Mouse (Mus musculus) embryo, embryonic 11 days (tissue): ENCODE data around the gene Gm13283.
"Not testable (repeated sequence)": the region's sequence is repeated elsewhere in the genome, so short reads cannot be mapped to it uniquely, and the experiment has no call there.

Experiments used
- DNase-seq: peaks from one replicate; pipeline ENCODE4 v3.0.0-alpha.2; 2015

Gene Gm13283

DNA sequence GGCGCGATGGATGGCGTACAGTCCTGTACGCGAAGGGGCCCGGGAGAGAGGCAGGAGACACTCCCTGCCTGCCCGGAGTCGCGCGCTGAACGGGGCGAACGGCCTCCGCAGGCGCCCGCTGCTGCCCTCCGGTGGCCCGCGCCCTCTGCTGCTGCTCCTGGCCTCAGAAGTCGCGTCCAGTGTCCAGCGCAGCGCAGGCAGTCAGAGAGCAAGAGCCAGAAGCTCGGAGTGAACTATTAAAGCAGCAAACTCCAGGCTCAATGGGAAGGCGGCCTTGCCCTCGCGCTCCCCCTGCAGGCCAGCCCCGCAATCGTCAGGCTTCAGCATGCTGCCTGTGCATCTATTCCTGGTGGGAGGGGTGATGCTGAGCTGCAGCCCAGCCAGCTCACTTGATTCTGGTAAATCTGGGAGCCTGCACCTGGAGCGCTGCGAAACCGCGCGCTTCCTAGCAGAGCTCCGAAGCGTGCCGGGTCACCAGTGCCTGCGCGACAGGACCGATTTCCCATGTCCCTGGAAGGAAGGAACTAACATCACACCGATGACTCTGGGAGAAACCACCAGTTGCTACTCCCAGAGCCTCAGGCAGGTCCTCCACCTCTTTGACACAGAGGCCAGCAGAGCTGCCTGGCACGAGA lies 3.6 kb downstream of the Gm13283 start:
- peak; percentile 81 for DNase-seq

DNA sequence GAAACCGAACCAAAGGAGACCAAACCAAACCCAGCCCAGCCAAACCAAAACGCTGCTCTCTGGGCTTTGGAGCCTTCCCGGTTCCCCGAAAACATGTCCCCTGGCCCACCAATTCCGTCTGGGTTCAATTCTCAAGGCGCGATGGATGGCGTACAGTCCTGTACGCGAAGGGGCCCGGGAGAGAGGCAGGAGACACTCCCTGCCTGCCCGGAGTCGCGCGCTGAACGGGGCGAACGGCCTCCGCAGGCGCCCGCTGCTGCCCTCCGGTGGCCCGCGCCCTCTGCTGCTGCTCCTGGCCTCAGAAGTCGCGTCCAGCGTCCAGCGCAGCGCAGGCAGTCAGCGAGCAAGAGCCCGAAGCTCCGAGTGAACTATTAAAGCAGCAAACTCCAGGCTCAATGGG lies 13.6 kb downstream of the Gm13283 start, which contains the start of gene Gm13290:
Gm13290 (plus strand) TSS at position 301 of the 400 bp plus-strand sequence.
- DNase-seq = not testable (repeated sequence)

GRCm38 (mm10) chr4:88776622-88777021 lies 16.7 kb downstream of the Gm13283 start, which contains the start of gene Gm13289:
Gene Gm13289, plus strand, starts transcription at chr4:88776922.
- not testable (repeated sequence) for DNase-seq

DNA sequence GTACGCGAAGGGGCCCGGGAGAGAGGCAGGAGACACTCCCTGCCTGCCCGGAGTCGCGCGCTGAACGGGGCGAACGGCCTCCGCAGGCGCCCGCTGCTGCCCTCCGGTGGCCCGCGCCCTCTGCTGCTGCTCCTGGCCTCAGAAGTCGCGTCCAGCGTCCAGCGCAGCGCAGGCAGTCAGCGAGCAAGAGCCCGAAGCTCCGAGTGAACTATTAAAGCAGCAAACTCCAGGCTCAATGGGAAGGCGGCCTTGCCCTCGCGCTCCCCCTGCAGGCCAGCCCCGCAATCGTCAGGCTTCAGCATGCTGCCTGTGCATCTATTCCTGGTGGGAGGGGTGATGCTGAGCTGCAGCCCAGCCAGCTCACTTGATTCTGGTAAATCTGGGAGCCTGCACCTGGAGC lies 19.6 kb downstream of the Gm13283 start, which contains the start of gene Gm13272:
Gm13272 (plus strand) TSS at position 301 of the 400 bp plus-strand sequence.
- DNase-seq = not testable (repeated sequence)

- DNase-seq = not testable (repeated sequence)
These were observed 20.4 kb downstream of the Gm13283 start for GRCm38 (mm10) chr4:88780320-88780719.

DNA sequence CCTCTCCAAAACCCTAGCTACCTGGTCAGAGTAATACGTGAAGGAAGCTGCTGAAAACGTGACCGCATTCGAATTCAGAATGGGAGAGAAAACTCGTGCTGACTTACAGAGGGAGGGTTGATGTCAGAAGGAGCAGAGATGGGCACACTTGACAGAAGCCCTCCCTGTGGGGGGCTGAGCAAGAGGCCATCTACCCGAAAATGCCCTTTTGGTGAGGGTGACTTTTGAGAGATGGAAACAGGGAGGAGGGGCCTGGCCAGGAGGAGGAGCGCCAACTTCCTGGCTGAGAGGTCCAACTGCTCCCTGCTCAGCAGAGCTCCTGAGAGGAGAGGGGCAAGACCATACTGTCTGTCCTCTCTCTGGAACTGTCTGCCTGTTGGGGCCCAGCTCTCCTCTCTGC lies 21.9 kb downstream of the Gm13283 start, which contains the start of gene Ifnz:
Ifnz (plus strand) TSS at position 301 of the 400 bp plus-strand sequence.
- DNase-seq = not testable (repeated sequence)

DNA sequence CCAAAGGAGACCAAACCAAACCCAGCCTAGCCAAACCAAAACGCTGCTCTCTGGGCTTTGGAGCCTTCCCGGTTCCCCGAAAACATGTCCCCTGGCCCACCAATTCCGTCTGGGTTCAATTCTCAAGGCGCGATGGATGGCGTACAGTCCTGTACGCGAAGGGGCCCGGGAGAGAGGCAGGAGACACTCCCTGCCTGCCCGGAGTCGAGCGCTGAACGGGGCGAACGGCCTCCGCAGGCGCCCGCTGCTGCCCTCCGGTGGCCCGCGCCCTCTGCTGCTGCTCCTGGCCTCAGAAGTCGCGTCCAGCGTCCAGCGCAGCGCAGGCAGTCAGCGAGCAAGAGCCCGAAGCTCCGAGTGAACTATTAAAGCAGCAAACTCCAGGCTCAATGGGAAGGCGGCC lies 22.4 kb downstream of the Gm13283 start:
- not testable (repeated sequence) for DNase-seq

DNA sequence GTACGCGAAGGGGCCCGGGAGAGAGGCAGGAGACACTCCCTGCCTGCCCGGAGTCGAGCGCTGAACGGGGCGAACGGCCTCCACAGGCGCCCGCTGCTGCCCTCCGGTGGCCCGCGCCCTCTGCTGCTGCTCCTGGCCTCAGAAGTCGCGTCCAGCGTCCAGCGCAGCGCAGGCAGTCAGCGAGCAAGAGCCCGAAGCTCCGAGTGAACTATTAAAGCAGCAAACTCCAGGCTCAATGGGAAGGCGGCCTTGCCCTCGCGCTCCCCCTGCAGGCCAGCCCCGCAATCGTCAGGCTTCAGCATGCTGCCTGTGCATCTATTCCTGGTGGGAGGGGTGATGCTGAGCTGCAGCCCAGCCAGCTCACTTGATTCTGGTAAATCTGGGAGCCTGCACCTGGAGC lies 25.5 kb downstream of the Gm13283 start, which contains the start of gene Gm13276:
Gm13276 (plus strand) TSS at position 301 of the 400 bp plus-strand sequence.
- DNase-seq = not testable (repeated sequence)

- not testable (repeated sequence) for DNase-seq
These were observed 28.5 kb downstream of the Gm13283 start, which contains the start of gene Gm13277 for GRCm38 (mm10) chr4:88788402-88788801. Gene Gm13277, plus strand, starts transcription at chr4:88788632.

DNA sequence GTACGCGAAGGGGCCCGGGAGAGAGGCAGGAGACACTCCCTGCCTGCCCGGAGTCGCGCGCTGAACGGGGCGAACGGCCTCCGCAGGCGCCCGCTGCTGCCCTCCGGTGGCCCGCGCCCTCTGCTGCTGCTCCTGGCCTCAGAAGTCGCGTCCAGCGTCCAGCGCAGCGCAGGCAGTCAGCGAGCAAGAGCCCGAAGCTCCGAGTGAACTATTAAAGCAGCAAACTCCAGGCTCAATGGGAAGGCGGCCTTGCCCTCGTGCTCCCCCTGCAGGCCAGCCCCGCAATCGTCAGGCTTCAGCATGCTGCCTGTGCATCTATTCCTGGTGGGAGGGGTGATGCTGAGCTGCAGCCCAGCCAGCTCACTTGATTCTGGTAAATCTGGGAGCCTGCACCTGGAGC lies 31.3 kb downstream of the Gm13283 start, which contains the start of gene Gm13278:
Gm13278 (plus strand) TSS at position 301 of the 400 bp plus-strand sequence.
- not testable (repeated sequence) for DNase-seq

DNA sequence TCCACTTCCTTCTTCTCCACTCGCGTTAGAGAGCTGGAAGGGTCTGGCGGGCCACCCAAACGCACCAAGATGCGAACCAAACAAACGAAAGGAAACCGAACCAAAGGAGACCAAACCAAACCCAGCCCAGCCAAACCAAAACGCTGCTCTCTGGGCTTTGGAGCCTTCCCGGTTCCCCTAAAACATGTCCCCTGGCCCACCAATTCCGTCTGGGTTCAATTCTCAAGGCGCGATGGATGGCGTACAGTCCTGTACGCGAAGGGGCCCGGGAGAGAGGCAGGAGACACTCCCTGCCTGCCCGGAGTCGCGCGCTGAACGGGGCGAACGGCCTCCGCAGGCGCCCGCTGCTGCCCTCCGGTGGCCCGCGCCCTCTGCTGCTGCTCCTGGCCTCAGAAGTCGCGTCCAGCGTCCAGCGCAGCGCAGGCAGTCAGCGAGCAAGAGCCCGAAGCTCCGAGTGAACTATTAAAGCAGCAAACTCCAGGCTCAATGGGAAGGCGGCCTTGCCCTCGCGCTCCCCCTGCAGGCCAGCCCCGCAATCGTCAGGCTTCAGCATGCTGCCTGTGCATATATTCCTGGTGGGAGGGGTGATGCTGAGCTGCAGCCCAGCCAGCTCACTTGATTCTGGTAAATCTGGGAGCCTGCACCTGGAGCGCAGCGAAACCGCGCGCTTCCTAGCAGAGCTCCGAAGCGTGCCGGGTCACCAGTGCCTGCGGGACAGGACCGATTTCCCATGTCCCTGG lies 34.2 kb downstream of the Gm13283 start, which contains the start of gene Gm13275:
Gm13275 (plus strand) TSS at position 552 of the 740 bp plus-strand sequence.
- DNase-seq = not testable (repeated sequence)

- not testable (repeated sequence) for DNase-seq
These were observed 37.2 kb downstream of the Gm13283 start, which contains the start of gene Gm13279 for GRCm38 (mm10) chr4:88797097-88797496. Gene Gm13279, plus strand, starts transcription at chr4:88797397.

DNA sequence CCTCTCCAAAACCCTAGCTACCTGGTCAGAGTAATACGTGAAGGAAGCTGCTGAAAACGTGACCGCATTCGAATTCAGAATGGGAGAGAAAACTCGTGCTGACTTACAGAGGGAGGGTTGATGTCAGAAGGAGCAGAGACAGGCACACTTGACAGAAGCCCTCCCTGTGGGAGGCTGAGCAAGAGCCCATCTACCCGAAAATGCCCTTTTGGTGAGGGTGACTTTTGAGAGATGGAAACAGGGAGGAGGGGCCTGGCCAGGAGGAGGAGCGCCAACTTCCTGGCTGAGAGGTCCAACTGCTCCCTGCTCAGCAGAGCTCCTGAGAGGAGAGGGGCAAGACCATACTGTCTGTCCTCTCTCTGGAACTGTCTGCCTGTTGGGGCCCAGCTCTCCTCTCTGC lies 39.4 kb downstream of the Gm13283 start, which contains the start of gene Gm13285:
Gm13285 (plus strand) TSS at position 301 of the 400 bp plus-strand sequence.
- not testable (repeated sequence) for DNase-seq

DNA sequence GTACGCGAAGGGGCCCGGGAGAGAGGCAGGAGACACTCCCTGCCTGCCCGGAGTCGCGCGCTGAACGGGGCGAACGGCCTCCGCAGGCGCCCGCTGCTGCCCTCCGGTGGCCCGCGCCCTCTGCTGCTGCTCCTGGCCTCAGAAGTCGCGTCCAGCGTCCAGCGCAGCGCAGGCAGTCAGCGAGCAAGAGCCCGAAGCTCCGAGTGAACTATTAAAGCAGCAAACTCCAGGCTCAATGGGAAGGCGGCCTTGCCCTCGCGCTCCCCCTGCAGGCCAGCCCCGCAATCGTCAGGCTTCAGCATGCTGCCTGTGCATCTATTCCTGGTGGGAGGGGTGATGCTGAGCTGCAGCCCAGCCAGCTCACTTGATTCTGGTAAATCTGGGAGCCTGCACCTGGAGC lies 43.0 kb downstream of the Gm13283 start, which contains the start of gene Gm13287:
Gm13287 (plus strand) TSS at position 301 of the 400 bp plus-strand sequence.
- not testable (repeated sequence) for DNase-seq

DNA sequence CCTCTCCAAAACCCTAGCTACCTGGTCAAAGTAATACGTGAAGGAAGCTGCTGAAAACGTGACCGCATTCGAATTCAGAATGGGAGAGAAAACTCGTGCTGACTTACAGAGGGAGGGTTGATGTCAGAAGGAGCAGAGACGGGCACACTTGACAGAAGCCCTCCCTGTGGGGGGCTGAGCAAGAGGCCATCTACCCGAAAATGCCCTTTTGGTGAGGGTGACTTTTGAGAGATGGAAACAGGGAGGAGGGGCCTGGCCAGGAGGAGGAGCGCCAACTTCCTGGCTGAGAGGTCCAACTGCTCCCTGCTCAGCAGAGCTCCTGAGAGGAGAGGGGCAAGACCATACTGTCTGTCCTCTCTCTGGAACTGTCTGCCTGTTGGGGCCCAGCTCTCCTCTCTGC lies 45.3 kb downstream of the Gm13283 start, which contains the start of gene Gm13288:
Gm13288 (plus strand) TSS at position 301 of the 400 bp plus-strand sequence.
- not testable (repeated sequence) for DNase-seq

GRCm38 (mm10) chr4:88805761-88806160 lies 45.8 kb downstream of the Gm13283 start:
- not testable (repeated sequence) for DNase-seq
